Mouse (Mus musculus) small intestine, adult 2 months (tissue): Measurements from ENCODE around the gene Lamp1. TPM values are rescaled to one million over a fixed set of nuclear protein-coding genes. Genes with fewer than 3 reads are reported as not detected.
A peak's percentile ranks its signal among the peaks of the same experiment; 100 is the strongest.

ENCODE experiments used
- H3K27ac ChIP-seq: fragments of 200-500 bp; 2 replicates; pipeline ENCODE4 v1.5.1; 2012; ENCODE audit warnings: low read depth, low read length, control low read depth, inconsistent platforms; ENCODE audit not compliant: insufficient read depth
- H3K27me3 ChIP-seq: fragments of 200-500 bp; 2 replicates; pipeline ENCODE4 v1.6.1; 2012; ENCODE audit warnings: mild to moderate bottlenecking, moderate library complexity, low read length, inconsistent platforms; ENCODE audit not compliant: control insufficient read depth, insufficient read depth
- H3K36me3 ChIP-seq: fragments of 200-500 bp; 2 replicates; pipeline ENCODE4 v1.6.1; 2012; ENCODE audit warnings: mild to moderate bottlenecking, low read length, control low read depth, inconsistent platforms; ENCODE audit not compliant: control insufficient read depth, insufficient read depth
- H3K4me1 ChIP-seq: fragments of 200-500 bp; 2 replicates; pipeline ENCODE4 v1.6.1; 2012; ENCODE audit warnings: low read length, inconsistent platforms, mixed read lengths; ENCODE audit not compliant: control insufficient read depth, insufficient read depth, insufficient read length
- H3K4me3 ChIP-seq: fragments of 200-500 bp; 2 replicates; pipeline ENCODE4 v1.5.1; 2012; ENCODE audit warnings: low read depth, mild to moderate bottlenecking, control low read depth, inconsistent platforms, low read length, moderate library complexity
- CTCF ChIP-seq: fragments of 200-500 bp; IDR thresholded peaks from 2 replicates; pipeline ENCODE4 v1.5.1; 2012; ENCODE audit warnings: low read depth, mild to moderate bottlenecking, control low read depth, inconsistent platforms, low read length, moderate library complexity, mixed read lengths; ENCODE audit not compliant: insufficient replicate concordance, insufficient read length; ENCODE audit errors: extremely low read depth
- POLR2A ChIP-seq: fragments of 200-500 bp; IDR thresholded peaks from 2 replicates; pipeline ENCODE4 v1.6.1; 2012; ENCODE audit warnings: low read depth, mild to moderate bottlenecking, control low read depth, inconsistent platforms, low read length, moderate library complexity
- WGBS: fragments of 180-500 bp; shearing (Covaris S2); methylation state at CpG from one replicate; pipeline ENCODE4 v1.1.7; 2018; 5-methylcytosine and 5-hydroxymethylcytosine counted together
- polyA plus RNA-seq: library from polyadenylated mRNA; depleted of rRNA; stranded (reverse); fragments of >200 nt; gene quantifications from 2 replicates; pipeline ENCODE4 v1.2.3, GENCODE M21; 2012; rRNA removed

Lamp1 gene
- 355 and 658 TPM in 2 replicates for polyA plus RNA-seq

- Histone ChIP-seq H3K27ac (peak within 1 kb of the TSS; percentile 72), H3K27me3 (no peaks in the 10 kb centered on the region), H3K4me3 (peak within 1 kb of the TSS; percentile 96), H3K36me3 (no peaks in the 10 kb centered on the region), H3K4me1 (peaks cover 17% of the 10 kb centered on the region)
- no peak for TF ChIP-seq CTCF
- no peak for TF ChIP-seq POLR2A
- under 1% methylated on average over 50 of the region's 50 CpGs for WGBS
Observed at GRCm38 (mm10) chr8:13158718-13159376, at the start of gene Lamp1. Gene Lamp1, plus strand, starts transcription at chr8:13159161.

DNA sequence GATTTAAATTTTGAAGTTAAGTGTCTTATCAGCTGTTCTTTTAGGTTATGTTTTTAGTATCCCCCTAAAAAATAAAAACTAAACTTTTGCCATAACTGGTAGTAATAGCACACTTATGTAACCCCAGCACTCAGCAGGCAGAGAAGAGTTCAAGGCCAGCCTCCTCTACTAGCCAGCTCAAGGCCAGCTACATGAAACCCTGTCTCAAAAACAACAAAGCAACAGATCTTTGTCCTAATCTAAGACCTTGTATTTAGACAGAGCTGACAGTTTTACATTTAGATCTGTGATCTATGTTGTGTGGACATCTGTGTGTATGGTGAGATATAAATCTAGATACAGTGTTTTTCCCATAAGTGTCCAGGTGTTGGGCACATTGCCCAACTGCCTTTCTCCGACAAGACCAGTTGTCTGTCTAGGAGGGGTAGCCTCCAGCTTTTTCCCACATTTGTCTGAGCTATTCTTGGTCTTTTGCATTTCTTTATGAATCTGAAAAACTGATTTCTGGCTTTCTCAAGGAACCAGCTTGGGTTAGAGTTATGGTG lies 49.5 kb upstream of the Lamp1 start:
- TF ChIP-seq POLR2A: no peak
- no peak for TF ChIP-seq CTCF
- WGBS: 43% methylated on average over 1 of the region's 1 CpGs
- H3K36me3 ChIP-seq: peaks cover 6% of the 10 kb centered on the region; the same call in 1 of the 2 replicates
- no peaks in the 10 kb centered on the region for H3K4me1 ChIP-seq
- no peaks in the 10 kb centered on the region for H3K27me3 ChIP-seq
- H3K27ac ChIP-seq: no peak overlapping the region
- H3K4me3 ChIP-seq: no peak overlapping the region

GRCm38 (mm10) chr8:13111917-13112316 lies 47.0 kb upstream of the Lamp1 start:
- Histone ChIP-seq H3K27me3 (no peaks in the 10 kb centered on the region), H3K4me3 (no peak overlapping the region)
- no peak for TF ChIP-seq CTCF
- no peak for TF ChIP-seq POLR2A

DNA sequence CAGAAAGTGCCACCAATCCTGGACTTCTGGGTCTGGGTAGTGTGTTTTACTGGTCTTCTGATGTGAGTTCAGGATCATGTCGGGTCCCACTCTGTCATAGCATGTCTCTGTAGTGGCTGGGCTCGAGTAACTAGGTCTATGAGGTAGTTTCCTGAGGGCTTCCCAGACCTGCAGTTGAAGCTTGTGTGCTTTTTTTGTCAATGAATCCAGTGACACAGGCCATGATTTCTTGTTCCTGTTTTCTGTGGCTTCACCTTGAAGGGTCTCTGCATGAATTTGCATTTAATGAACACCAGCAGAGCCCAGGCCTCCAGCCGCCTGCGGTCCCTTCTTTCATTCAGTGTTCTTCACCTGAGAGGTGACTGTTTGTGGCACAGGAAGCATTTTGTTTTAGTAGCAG lies 45.7 kb upstream of the Lamp1 start:
- H3K4me1 ChIP-seq: no peaks in the 10 kb centered on the region
- H3K4me3 ChIP-seq: no peak overlapping the region
- no peak overlapping the region for H3K27ac ChIP-seq
- TF ChIP-seq POLR2A (no peak), CTCF (no peak)
- peaks cover 9% of the 10 kb centered on the region for H3K36me3 ChIP-seq
- H3K27me3 ChIP-seq: no peaks in the 10 kb centered on the region
- 91% methylated on average over 4 of the region's 4 CpGs for WGBS

More at GRCm38 (mm10) chr8:13111917-13112316, 47.0 kb upstream of the Lamp1 start:
- 84% methylated on average over 11 of the region's 11 CpGs for WGBS
- Histone ChIP-seq H3K36me3 (peaks cover 9% of the 10 kb centered on the region), H3K4me1 (no peaks in the 10 kb centered on the region), H3K27ac (no peak overlapping the region)

DNA sequence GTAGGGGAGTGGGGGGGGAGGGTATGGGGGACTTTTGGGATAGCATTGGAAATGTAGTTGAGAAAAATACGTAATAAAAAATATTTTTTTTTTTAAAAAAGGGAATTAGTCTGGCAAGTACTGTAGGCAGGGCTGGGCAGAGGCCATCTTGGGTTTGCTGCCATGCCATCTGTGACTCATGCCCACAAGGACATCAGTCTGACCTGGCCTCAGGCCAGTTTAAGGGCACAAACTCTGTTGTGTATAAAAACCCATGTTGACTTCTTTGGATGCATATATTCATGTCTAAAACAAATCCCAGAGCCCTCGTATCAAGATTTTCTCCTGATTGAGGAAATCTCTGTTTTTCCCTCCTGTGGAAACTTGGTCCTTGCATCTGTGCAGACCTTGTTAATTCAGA lies 41.9 kb upstream of the Lamp1 start:
- peaks cover 12% of the 10 kb centered on the region for H3K36me3 ChIP-seq
- no peak for TF ChIP-seq CTCF
- no peak for TF ChIP-seq POLR2A
- 95% methylated on average over 2 of the region's 2 CpGs for WGBS
- H3K27me3 ChIP-seq: no peaks in the 10 kb centered on the region
- H3K4me1 ChIP-seq: no peaks in the 10 kb centered on the region
- H3K4me3 ChIP-seq: no peak overlapping the region
- no peak overlapping the region for H3K27ac ChIP-seq

- TF ChIP-seq POLR2A: no peak
- TF ChIP-seq CTCF: no peak
- Histone ChIP-seq H3K27ac (no peak overlapping the region), H3K27me3 (no peaks in the 10 kb centered on the region), H3K4me1 (no peaks in the 10 kb centered on the region), H3K4me3 (no peak overlapping the region), H3K36me3 (peaks cover 14% of the 10 kb centered on the region)
- WGBS: 85% methylated on average over 3 of the region's 3 CpGs
Observed at GRCm38 (mm10) chr8:13118516-13118915, 40.4 kb upstream of the Lamp1 start.

DNA sequence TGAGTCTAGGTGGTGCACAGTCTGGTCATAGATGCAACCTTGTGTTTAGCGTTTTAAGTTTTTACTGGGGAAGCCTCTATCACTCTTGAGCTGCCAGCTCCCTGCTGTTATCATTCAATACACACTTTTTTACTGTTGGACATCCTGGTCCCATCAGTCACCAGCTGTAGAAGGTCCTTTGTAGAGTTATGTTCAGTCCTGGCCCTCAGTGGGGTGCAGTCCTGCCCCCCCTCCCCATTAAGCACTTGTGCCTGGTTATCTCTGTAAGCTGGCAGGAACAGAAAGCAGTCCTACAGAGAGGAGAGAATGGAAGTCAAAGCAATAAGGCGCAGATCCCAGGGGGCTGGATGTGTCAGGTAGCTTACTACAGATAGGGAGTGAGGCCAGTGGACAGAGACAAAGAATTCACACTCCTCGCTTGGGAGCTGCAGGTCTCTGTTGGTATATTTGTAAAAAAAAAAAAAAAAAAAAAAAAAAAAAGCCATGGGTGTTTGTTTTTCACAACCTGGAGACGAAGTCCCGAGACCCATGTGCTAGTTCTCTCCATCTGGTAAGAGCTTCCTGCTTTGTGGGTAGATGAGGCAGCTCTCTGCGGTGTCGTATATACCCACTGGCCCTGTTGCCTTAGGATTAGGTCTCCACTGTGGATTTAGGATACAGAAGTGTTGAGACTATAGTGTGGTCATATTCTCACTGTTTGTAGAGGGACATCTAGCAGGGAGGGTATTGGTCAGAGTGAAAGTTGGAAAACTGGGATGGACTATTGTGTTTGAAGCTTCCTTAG lies 37.9 kb upstream of the Lamp1 start:
- Histone ChIP-seq H3K27me3 (no peaks in the 10 kb centered on the region), H3K36me3 (peaks cover 29% of the 10 kb centered on the region), H3K27ac (no peak overlapping the region), H3K4me1 (no peaks in the 10 kb centered on the region), H3K4me3 (no peak overlapping the region)
- 86% methylated on average over 7 of the region's 7 CpGs for WGBS
- TF ChIP-seq CTCF: no peak
- TF ChIP-seq POLR2A: no peak
